Mouse (Mus musculus): ENCODE data around the gene Slc2a9.

Gene Slc2a9

DNA sequence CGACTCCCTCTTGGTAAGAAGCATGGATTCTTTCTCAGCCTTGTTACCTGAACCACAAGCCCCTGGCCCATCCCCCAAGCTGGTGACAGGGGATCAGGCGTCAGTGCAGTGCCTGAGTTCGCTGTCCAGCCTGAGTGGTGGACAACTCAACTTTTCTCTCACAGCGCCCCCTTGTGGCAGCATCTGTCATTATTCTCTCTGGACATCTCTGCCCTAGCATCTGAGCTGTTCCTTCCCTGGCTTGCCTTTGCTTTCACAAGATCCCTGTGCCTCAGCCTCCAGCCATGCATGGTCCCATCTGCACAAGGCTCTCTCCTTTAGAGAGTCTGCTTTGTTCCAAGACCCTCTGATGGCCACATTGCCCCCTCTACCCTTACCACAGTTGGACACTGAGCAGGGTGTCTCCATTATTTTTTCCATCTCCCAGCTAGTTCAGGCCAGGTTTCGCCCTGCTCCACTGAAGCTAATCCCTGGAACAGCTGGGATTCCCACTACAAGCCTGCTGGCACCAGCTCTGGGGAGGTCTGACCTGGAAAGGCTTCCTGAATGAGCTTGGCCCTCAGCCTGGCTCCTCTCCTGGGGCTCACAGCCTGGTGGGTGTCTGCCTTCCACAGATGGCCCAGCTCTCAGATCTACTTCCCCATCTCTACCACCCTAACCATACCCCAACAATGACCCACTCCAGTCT is 32.9 kb downstream of the Slc2a9 start:
- peak in 1 of 2 experiments; percentile 30 for DNase-seq (ENCODE audit: low spot score in 2 of 2)

- DNase-seq (ENCODE audit: low spot score in 2 of 2) = no peak
These were observed 36.3 kb downstream of the Slc2a9 start for GRCm38 (mm10) chr5:38466569-38467110.

GRCm38 (mm10) chr5:38461261-38461660 is 41.7 kb downstream of the Slc2a9 start:
- no peak for DNase-seq (ENCODE audit: low spot score in 2 of 2)

DNA sequence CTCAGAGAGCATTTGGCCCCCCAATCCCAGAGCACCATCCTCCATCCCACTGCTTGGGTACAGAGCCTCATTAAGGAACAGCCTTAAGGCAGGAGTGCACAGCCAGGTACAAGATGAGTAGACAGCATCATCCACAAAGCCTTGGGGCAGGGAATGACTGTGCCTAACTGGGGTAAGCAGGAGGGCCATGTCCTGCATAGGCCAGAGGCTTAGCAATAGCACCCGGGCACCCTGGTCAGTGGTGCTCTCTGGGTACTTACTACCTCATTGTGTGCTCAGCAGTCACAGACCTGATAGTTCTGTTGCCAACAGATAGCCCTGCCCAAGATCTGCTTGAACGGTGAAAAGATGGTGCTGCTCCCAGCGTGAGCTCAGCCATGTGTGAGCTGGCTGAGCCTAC is 52.0 kb downstream of the Slc2a9 start:
- DNase-seq (ENCODE audit: low spot score in 2 of 2) = no peak

GRCm38 (mm10) chr5:38449607-38450006 is 53.3 kb downstream of the Slc2a9 start:
- DNase-seq (ENCODE audit: low spot score in 2 of 2) = no peak

DNA sequence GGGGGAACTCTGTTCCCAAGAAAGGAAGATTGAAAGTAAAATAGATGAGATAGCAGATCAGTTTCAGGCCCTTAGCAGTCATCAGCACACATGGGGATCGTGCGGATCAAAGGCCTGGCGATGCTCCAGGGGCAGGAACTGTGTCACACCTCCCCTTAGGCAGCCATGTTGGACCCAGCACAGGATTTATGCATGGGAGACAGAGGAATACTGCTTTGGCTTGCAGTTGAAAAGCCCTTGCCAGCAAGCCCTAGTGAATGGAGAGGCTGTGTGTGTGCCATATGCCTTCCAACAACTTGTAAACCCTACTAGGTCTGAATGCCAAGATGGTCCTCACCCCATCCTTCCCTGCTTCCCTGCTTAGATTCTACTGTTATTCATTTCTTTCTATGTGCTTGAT is 54.8 kb downstream of the Slc2a9 start:
- no peak for DNase-seq (ENCODE audit: low spot score in 2 of 2)

GRCm38 (mm10) chr5:38446316-38446975 is 56.5 kb downstream of the Slc2a9 start:
- peak in 1 of 2 experiments; percentile 27 for DNase-seq (ENCODE audit: low spot score in 2 of 2)

- no peak for DNase-seq (ENCODE audit: low spot score in 2 of 2)
These were observed 61.7 kb downstream of the Slc2a9 start for GRCm38 (mm10) chr5:38441088-38441839.

DNA sequence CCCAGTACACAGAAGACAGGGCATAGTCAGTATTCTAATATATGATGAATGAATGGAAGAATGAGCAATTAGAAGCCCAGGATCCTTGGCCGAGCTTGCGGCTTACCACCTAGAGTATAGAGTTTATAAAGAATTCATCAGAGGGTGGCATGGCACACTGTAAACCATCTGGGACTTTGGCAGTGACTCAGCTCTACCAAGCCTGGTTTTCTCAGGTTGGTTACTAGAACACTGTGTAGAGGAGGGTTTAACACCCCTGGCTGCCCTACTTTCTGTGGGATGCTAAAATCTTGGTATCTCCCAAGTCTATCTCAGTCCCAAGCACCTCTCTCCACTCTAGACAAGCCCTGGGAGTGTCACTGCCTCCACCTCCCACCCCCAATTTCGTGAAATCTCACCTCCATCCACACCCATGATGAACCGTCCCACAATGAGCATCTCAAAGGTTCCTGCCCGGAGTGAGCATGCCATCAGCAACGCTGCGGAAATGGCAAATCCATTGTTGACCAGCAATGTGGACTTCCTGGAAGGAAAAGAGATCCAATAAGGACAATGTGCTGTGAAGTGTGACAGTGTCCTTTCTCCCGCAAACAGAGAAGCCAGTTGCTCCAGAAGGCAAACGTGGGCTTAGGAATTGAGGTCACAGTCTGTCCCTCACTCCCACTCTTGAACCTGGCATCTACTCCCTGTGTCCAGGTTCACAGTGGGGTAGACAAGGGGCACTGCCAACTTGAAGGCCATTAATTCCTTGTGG is 62.5 kb downstream of the Slc2a9 start:
- DNase-seq (ENCODE audit: low spot score in 2 of 2) = no peak

- no peak for DNase-seq (ENCODE audit: low spot score in 2 of 2)
These were observed 66.3 kb downstream of the Slc2a9 start for GRCm38 (mm10) chr5:38436681-38437080.

GRCm38 (mm10) chr5:38434875-38435274 is 68.1 kb downstream of the Slc2a9 start:
- no peak for DNase-seq (ENCODE audit: low spot score in 2 of 2)

DNA sequence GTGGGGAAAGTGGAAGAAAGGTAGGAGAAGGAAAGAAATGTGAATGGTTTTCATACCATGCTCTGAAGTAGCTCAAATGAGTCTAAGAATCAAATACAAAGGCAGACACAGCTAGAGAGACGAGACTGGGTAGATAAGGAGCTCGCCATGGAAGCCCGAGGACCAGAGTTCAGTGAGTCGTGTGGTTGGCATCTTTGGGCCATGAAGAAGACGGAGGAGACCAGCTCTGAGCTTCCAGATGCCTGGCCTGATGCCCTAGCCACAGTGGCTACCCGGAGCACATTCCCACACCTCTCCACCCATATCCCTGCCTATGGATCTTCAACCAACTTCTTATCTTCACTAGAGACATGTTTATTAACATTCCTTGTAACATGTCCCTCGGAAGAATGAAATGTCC is 71.7 kb downstream of the Slc2a9 start:
- no peak for DNase-seq (ENCODE audit: low spot score in 2 of 2)

- DNase-seq (ENCODE audit: low spot score in 2 of 2) = no peak
These were observed 73.8 kb downstream of the Slc2a9 start for GRCm38 (mm10) chr5:38429106-38429505.

DNA sequence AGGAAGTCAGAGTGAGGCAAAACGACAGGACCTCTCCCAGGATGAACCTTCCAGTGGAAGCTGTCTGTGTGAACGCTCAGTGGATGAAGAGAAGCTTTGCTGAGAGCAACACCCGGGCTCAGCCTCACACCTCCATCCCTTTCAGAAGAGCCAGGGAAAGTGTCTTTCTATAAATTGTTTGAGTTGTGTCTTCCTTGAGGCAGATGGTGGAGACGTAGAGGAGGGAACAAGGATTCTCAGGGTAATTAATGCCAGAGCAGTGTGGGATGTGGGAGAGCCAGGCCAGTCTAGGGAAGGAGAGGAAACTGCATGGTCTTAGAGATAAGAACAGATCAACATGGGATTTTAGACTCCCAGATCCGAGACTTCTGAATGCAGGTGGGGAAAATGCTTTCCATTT is 75.2 kb downstream of the Slc2a9 start:
- DNase-seq (ENCODE audit: low spot score in 2 of 2) = no peak

DNA sequence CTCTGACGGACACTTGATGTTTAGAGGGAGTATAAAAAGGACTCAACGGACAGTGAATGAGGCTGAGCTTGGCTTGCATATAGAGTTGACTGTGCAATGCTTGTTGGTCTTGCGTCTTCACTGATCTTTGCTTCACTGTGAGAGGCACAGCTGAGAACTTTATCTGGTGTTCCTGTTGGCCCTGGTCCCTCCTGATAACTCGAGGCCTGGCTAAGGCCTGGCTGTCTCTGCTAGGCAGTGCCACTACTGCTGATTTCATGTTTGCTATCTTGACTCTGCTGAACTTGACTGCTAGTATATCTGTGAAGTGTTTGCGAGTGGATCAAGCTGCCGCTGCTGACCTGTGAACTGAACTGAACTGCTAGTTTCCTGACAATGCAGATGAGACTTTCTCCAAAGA is 77.4 kb downstream of the Slc2a9 start:
- no peak for DNase-seq (ENCODE audit: low spot score in 2 of 2)

DNA sequence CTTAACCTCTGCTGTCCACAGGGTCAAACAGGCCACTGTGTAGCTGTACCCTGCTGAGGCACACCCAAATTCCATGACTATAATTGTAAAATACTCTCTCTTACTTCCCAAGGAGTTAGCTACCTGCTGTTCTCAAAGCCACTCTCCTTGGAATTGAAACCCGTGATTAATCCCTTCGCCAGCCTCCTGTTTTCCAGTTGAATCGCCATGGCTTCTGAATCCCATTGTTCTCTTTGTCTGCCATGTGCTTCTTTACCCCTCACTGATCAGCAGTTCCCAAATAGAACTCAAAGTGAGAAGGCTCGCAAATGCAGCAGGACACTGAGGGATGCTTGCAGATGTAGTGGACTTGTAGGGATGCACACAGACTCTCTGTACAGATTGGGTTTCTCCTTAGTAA is 80.5 kb downstream of the Slc2a9 start:
- no peak for DNase-seq (ENCODE audit: low spot score in 2 of 2)

- no peak for DNase-seq (ENCODE audit: low spot score in 2 of 2)
These were observed 84.1 kb downstream of the Slc2a9 start for GRCm38 (mm10) chr5:38418799-38419198.

DNA sequence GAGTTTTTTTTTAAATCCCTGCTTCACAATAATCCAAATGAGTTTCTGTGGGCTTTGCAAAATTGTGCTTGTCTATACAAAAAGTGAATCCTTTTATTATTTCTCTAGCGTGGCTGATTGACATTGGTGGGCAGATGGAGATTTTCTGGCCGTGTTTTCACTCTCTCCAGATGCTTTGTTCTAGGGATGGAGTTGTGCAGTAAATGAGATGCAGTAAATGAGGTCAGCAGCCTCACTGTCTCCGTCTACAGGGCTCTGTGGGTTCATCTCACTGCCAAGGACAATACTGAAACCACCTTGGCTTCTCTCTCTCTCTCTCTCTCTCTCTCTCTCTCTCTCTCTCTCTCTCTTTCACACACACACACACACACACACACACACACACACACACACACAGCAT is 99.3 kb downstream of the Slc2a9 start:
- no peak for DNase-seq (ENCODE audit: low spot score in 2 of 2)

DNA sequence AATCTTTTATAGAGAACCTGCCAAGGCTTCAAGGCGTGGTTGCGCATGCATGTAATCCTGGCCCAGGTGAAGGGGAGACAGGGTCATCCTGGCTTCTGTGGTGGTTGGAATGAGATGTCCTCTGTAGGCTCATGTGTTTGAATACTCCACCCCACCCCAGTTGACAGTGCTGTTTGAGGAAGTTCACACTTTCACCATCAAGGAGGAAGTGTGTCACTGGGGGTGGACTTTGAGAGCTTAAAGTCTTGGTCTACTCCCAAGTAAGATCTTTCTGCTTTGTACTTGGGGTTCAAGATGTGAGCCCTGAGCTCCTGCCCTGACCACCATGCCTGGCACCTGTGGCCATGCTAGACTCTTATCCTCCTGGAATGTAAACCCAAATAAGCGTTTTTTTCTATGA is 100.7 kb downstream of the Slc2a9 start:
- peak in 1 of 2 experiments; percentile 12 for DNase-seq (ENCODE audit: low spot score in 2 of 2)

- no peak for DNase-seq (ENCODE audit: low spot score in 2 of 2)
These were observed 114.1 kb downstream of the Slc2a9 start for GRCm38 (mm10) chr5:38388857-38389256.

GRCm38 (mm10) chr5:38388420-38388823 is 114.5 kb downstream of the Slc2a9 start:
- DNase-seq (ENCODE audit: low spot score in 2 of 2) = no peak

- no peak for DNase-seq (ENCODE audit: low spot score in 2 of 2)
These were observed 123.0 kb downstream of the Slc2a9 start for GRCm38 (mm10) chr5:38379970-38380369.
